Mouse (Mus musculus) MEL (cell line): ENCODE data around the gene Slc6a3. TPM values are rescaled to one million over a fixed set of nuclear protein-coding genes. Genes with fewer than 3 reads are reported as not detected.

Experiments
- DNase-seq: peaks from one replicate; pipeline ENCODE4 v3.0.0; 2011; ENCODE audit warnings: low read depth, low spot score
- H3K27ac ChIP-seq: 2 replicates; pipeline ENCODE4 v1.5.1; 2012; ENCODE audit warnings: low read depth, mild to moderate bottlenecking, control low read depth, low read length, moderate library complexity; ENCODE audit not compliant: control insufficient read depth
- H3K27me3 ChIP-seq, 2 experiments: fragments of 150-350 bp in 1 of 2; sonication (generic) in 1 of 2; 2 replicates each; pipeline ENCODE4 v1.6.1; 2012; ENCODE audit warnings: low read length in 2 of 2, mild to moderate bottlenecking in 2 of 2, improper control_type of control experiment in 1 of 2, moderate library complexity in 1 of 2; ENCODE audit not compliant: insufficient read depth in 2 of 2, control insufficient read depth in 1 of 2
- H3K36me3 ChIP-seq, 2 experiments: 2 replicates each; pipeline ENCODE4 v1.6.1; 2012 to 2014; ENCODE audit warnings: low read length in 2 of 2, improper control_type of control experiment in 1 of 2, inconsistent platforms in 1 of 2, mild to moderate bottlenecking in 1 of 2; ENCODE audit not compliant: insufficient read depth in 2 of 2, control insufficient read depth in 1 of 2
- H3K4me1 ChIP-seq, 2 experiments: fragments of 150-350 bp in 1 of 2; sonication (generic) in 1 of 2; 2 replicates each; pipeline ENCODE4 v1.6.1; 2012; ENCODE audit warnings: low read length in 2 of 2, improper control_type of control experiment in 1 of 2, mild to moderate bottlenecking in 1 of 2; ENCODE audit not compliant: insufficient read depth in 2 of 2, control insufficient read depth in 1 of 2
- H3K4me3 ChIP-seq, 2 experiments: fragments of 150-350 bp in 1 of 2; sonication (generic) in 1 of 2; 2 replicates each; pipeline ENCODE4 v1.5.1; 2012; ENCODE audit warnings: low read depth in 2 of 2, low read length in 2 of 2, mild to moderate bottlenecking in 2 of 2, moderate library complexity in 2 of 2, control low read depth in 1 of 2, improper control_type of control experiment in 1 of 2; ENCODE audit not compliant: control insufficient read depth in 1 of 2, insufficient read depth in 1 of 2
- H3K79me2 ChIP-seq: 2 replicates; pipeline ENCODE4 v1.6.1; 2012; ENCODE audit warnings: mild to moderate bottlenecking, low read length, moderate library complexity; ENCODE audit not compliant: control insufficient read depth, poor library complexity, insufficient read depth
- H3K9ac ChIP-seq: 2 replicates; pipeline ENCODE4 v1.6.1; 2012; ENCODE audit warnings: low read depth, mild to moderate bottlenecking, control low read depth, low read length, moderate library complexity; ENCODE audit not compliant: control insufficient read depth, poor library complexity, severe bottlenecking
- H3K9me3 ChIP-seq: fragments of 150-350 bp; sonication (generic); replicated peaks from 2 replicates; pipeline ENCODE4 v1.6.1; 2012; ENCODE audit warnings: mild to moderate bottlenecking, low read length, improper control_type of control experiment, moderate library complexity; ENCODE audit not compliant: insufficient read depth
- BHLHE40 ChIP-seq: IDR thresholded peaks from 2 replicates; pipeline ENCODE4 v1.6.1; 2012; ENCODE audit warnings: low read depth, mild to moderate bottlenecking, inconsistent platforms, low read length, improper control_type of control experiment, borderline replicate concordance
- CHD1 ChIP-seq: IDR thresholded peaks from 2 replicates; pipeline ENCODE4 v1.6.1; 2012; ENCODE audit warnings: low read depth, mild to moderate bottlenecking, inconsistent platforms, low read length, improper control_type of control experiment
- CHD2 ChIP-seq: IDR thresholded peaks from 2 replicates; pipeline ENCODE4 v1.6.1; 2011; ENCODE audit warnings: low read length, improper control_type of control experiment
- CTCF ChIP-seq, 3 experiments: IDR thresholded peaks in 2 of 3; conservative IDR thresholded peaks in 1 of 3; 2 replicates each; pipeline ENCODE4 v1.5.1; 2011 to 2012; ENCODE audit warnings: low read length in 3 of 3, low read depth in 2 of 3, mild to moderate bottlenecking in 2 of 3, improper control_type of control experiment in 1 of 3, inconsistent platforms in 1 of 3, mixed read lengths in 1 of 3, moderate library complexity in 1 of 3; ENCODE audit not compliant: control insufficient read depth in 1 of 3, insufficient read depth in 1 of 3, poor library complexity in 1 of 3, severe bottlenecking in 1 of 3
- ELF1 ChIP-seq: IDR thresholded peaks from 2 replicates; pipeline ENCODE4 v1.6.1; 2014; ENCODE audit warnings: low read depth, mild to moderate bottlenecking, inconsistent platforms, low read length, improper control_type of control experiment, moderate library complexity
- GATA1 ChIP-seq: IDR thresholded peaks from 2 replicates; pipeline ENCODE4 v1.6.1; 2011; ENCODE audit warnings: low read depth, low read length, improper control_type of control experiment
- KAT2A ChIP-seq: conservative IDR thresholded peaks from 2 replicates; pipeline ENCODE4 v1.6.1; 2012; ENCODE audit warnings: low read depth, low read length, improper control_type of control experiment, inconsistent platforms
- MAFK ChIP-seq: IDR thresholded peaks from 2 replicates; pipeline ENCODE4 v1.6.1; 2011; ENCODE audit warnings: low read depth, mild to moderate bottlenecking, low read length, improper control_type of control experiment, borderline replicate concordance
- MAX ChIP-seq: IDR thresholded peaks from 2 replicates; pipeline ENCODE4 v1.6.1; 2011; ENCODE audit warnings: low read length, improper control_type of control experiment
- MEF2A ChIP-seq: IDR thresholded peaks from 2 replicates; pipeline ENCODE4 v1.6.1; 2014; ENCODE audit warnings: low read depth, mild to moderate bottlenecking, inconsistent platforms, low read length, improper control_type of control experiment; ENCODE audit not compliant: poor library complexity, insufficient replicate concordance, severe bottlenecking; ENCODE audit errors: extremely low read depth
- MXI1 ChIP-seq: IDR thresholded peaks from 2 replicates; pipeline ENCODE4 v1.6.1; 2011; ENCODE audit warnings: mild to moderate bottlenecking, low read depth, low read length, improper control_type of control experiment
- MYC ChIP-seq: IDR thresholded peaks from 2 replicates; pipeline ENCODE4 v1.6.1; 2011; ENCODE audit warnings: low read depth, mild to moderate bottlenecking, low read length, improper control_type of control experiment, moderate library complexity
- NRF1 ChIP-seq: IDR thresholded peaks from 2 replicates; pipeline ENCODE4 v1.6.1; 2014; ENCODE audit warnings: low read depth, mild to moderate bottlenecking, inconsistent platforms, low read length, improper control_type of control experiment, moderate library complexity; ENCODE audit not compliant: poor library complexity, insufficient read depth, severe bottlenecking
- SIN3A ChIP-seq: IDR thresholded peaks from 2 replicates; pipeline ENCODE4 v1.6.1; 2012; ENCODE audit warnings: low read length, improper control_type of control experiment, inconsistent platforms
- SMC3 ChIP-seq: IDR thresholded peaks from 2 replicates; pipeline ENCODE4 v1.6.1; 2011; ENCODE audit warnings: low read depth, low read length, improper control_type of control experiment
- TAL1 ChIP-seq: IDR thresholded peaks from 2 replicates; pipeline ENCODE4 v1.6.1; 2012; ENCODE audit warnings: mild to moderate bottlenecking, inconsistent platforms, low read length, moderate library complexity, mixed read lengths
- TBP ChIP-seq: IDR thresholded peaks from 2 replicates; pipeline ENCODE4 v1.8.0; 2011; ENCODE audit warnings: low read depth, low read length, improper control_type of control experiment
- UBTF ChIP-seq: IDR thresholded peaks from 2 replicates; pipeline ENCODE4 v1.6.1; 2012; ENCODE audit warnings: low read depth, mild to moderate bottlenecking, inconsistent platforms, low read length, improper control_type of control experiment, moderate library complexity, borderline replicate concordance; ENCODE audit not compliant: insufficient read depth
- USF1 ChIP-seq: IDR thresholded peaks from 2 replicates; pipeline ENCODE4 v1.6.1; 2014; ENCODE audit warnings: low read depth, mild to moderate bottlenecking, inconsistent platforms, low read length, improper control_type of control experiment, moderate library complexity
- ZC3H11A ChIP-seq: IDR thresholded peaks from 2 replicates; pipeline ENCODE4 v1.6.1; 2012; ENCODE audit warnings: low read depth, mild to moderate bottlenecking, inconsistent platforms, low read length, improper control_type of control experiment
- ZNF384 ChIP-seq: IDR thresholded peaks from 2 replicates; pipeline ENCODE4 v1.6.1; 2012; ENCODE audit warnings: low read depth, mild to moderate bottlenecking, inconsistent platforms, low read length, improper control_type of control experiment
- polyA plus RNA-seq, 2 experiments: library from polyadenylated mRNA; stranded (reverse) in 1 of 2; unstranded in 1 of 2; fragments of >175 nt in 1 of 2; fragments of >200 nt in 1 of 2; gene quantifications; 2 replicates each; pipeline versions ENCODE4 v1.2.1 to v1.2.4; 2012; ENCODE audit warnings: low replicate concordance in 2 of 2, low read depth in 1 of 2; ENCODE audit not compliant: insufficient read length in 2 of 2, insufficient read depth in 1 of 2, missing spikeins in 1 of 2
- total RNA-seq: library from RNA; depleted of rRNA; stranded (reverse); fragments of 300-350 nt; gene quantifications from 2 replicates; pipeline ENCODE4 v1.2.3, GENCODE M21; 2012

Gene Slc6a3
- total and polyA plus RNA-seq, 3 experiments, result 0.08 to 0.10 TPM; not detected in 1

GRCm38 (mm10) chr13:73564201-73564600 lies 27.7 kb downstream of the Slc6a3 start:
- Histone ChIP-seq H3K27me3 (peaks cover 2 to 4% of the 10 kb centered on the region in 2 experiments; a peak in 3 of 4 replicates), H3K27ac (no peak overlapping the region), H3K4me1 (no peaks in the 10 kb centered on the region), H3K4me3 (no peak overlapping the region), H3K9ac (no peak overlapping the region), H3K79me2 (no peaks in the 10 kb centered on the region), H3K9me3 (no peaks in the 10 kb centered on the region), H3K36me3 (no peaks in the 10 kb centered on the region)
- TF ChIP-seq CHD1, result no peak
- DNase-seq, result no peak

GRCm38 (mm10) chr13:73575051-73575450 lies 38.5 kb downstream of the Slc6a3 start:
- H3K27ac ChIP-seq, result no peak overlapping the region
- H3K79me2 ChIP-seq, result no peaks in the 10 kb centered on the region
- peaks cover 0 to 3% of the 10 kb centered on the region in 2 experiments; a peak in 3 of 4 replicates for H3K27me3 ChIP-seq
- no peak overlapping the region for H3K9ac ChIP-seq
- TF ChIP-seq UBTF (no peak), MXI1 (no peak), CTCF (IDR thresholded peaks at IDR 0.05 in 2 of 3, conservative IDR thresholded peaks at IDR 0.05 in 1 of 3; ENCODE audit: control insufficient read depth in 1 of 3, insufficient read depth in 1 of 3, low read depth in 2 of 3, low read length in 3 of 3, poor library complexity in 1 of 3, severe bottlenecking in 1 of 3) (no peak), BHLHE40 (no peak), ELF1 (no peak), TBP (no peak), KAT2A (no peak), MYC (no peak), GATA1 (no peak), ZNF384 (no peak), MAFK (no peak)
- H3K9me3 ChIP-seq, result no peaks in the 10 kb centered on the region
- no peaks in the 10 kb centered on the region for H3K4me1 ChIP-seq
- no peak overlapping the region for H3K4me3 ChIP-seq
- no peaks in the 10 kb centered on the region for H3K36me3 ChIP-seq
- no peak for DNase-seq

GRCm38 (mm10) chr13:73577277-73577676 lies 40.7 kb downstream of the Slc6a3 start:
- DNase-seq, result no peak
- H3K79me2 ChIP-seq, result no peaks in the 10 kb centered on the region
- H3K27me3 ChIP-seq, result peaks cover 0 to 6% of the 10 kb centered on the region in 2 experiments; a peak in 3 of 4 replicates
- no peak overlapping the region for H3K9ac ChIP-seq
- H3K36me3 ChIP-seq, result no peaks in the 10 kb centered on the region
- no peaks in the 10 kb centered on the region for H3K9me3 ChIP-seq
- TF ChIP-seq CTCF (IDR thresholded peaks at IDR 0.05 in 2 of 3, conservative IDR thresholded peaks at IDR 0.05 in 1 of 3; ENCODE audit: control insufficient read depth in 1 of 3, insufficient read depth in 1 of 3, low read depth in 2 of 3, low read length in 3 of 3, poor library complexity in 1 of 3, severe bottlenecking in 1 of 3) (no peak), USF1 (no peak), CHD2 (no peak), MAX (no peak), GATA1 (no peak), MEF2A (no peak), TAL1 (no peak), KAT2A (no peak), NRF1 (no peak), ZC3H11A (no peak), SMC3 (no peak), MXI1 (no peak), SIN3A (no peak)
- no peak overlapping the region for H3K4me3 ChIP-seq
- no peak overlapping the region for H3K27ac ChIP-seq
- no peaks in the 10 kb centered on the region for H3K4me1 ChIP-seq
